Mouse (Mus musculus) lung, postnatal 14 days (tissue): Measurements from ENCODE around the gene Gm28230.

Experiments used
- DNase-seq: peaks from one replicate; pipeline ENCODE4 v3.0.0; 2021

Gene Gm28230

DNA sequence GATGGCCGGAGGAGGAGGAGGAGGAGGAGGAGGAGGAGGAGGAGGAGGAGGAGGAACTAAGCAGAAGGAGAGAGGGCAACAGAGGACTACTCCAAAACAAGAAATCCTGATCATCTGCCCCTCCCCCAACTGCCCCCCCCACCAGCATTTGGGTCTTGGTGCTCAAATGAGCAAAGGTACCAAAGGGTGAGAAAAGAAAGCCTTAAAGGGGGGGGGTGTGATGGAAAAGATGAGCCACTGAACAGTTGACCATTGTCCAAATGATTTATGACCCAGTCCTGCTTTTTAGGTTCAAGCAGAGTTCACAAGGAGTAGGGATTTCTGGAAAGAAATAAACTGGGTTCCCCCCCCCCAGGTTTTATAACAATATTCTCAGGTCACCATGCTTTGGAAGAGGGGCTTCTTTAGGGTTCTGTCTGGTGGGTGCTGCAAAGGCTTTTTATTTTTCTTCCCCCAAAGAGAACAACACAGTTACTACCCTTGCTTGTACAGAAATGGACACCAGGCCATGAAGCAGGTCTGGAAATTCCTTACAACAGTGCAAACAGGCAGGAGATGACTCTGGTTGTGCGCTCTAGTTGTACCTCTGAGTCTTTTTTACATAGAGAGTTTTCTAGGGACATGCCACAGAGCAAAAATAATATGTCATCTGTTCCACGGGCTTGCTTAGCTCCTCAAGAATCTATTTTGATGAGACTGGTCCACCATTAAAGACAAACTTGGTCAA lies 14.9 kb downstream of the Gm28230 start:
- DNase-seq = no peak

DNA sequence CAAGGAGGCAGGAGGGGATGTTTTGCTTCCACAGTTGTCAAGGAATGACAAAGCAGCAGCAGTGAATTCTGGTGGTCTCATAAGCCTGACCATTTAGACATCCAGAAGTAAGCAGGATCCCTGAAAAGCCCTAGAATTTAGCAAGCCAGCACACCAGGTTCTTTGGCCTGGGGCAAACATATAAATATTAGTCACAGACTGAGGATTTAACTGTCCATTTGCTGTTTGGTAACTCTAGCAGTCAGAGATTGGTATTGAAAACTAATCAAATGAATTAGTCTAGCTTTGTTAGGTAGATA lies 15.4 kb downstream of the Gm28230 start:
- no peak for DNase-seq

DNA sequence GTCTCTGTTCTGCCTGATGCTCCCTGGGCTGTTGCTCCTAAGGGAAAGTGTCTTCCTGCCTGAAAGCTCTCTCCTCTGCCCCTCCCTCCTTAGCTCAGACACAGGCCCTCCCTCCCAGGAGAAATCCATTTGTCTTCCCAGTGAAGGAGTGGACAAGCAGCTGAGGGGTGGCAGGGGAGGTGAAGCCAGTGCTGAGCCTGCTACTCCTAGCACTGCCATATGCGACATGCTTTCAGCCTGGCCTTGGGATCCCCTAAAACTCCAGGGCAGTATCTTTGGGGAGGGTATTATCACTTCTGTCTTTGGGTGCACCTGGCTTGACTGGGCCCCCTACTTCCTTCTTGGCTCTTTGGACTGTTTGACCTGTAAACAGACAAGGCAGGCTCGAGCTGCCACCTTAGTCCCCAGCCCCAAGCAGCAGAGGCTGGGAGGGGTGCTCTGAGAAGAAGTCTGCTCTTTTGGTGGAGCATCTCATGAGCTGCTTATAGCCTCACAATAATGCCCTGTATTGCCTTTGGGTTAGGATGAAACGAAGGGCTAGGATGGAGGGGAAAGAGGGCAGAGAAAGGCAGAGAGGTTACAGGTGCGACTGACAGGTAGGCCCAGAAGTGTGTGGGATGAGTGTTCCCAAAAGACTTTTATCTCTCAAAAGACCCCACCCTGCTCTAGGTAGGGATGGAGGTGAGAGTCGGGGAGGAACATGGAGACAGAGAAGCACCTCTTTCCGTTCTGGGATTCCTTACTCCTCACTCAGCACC lies 19.2 kb downstream of the Gm28230 start:
- no peak for DNase-seq

DNA sequence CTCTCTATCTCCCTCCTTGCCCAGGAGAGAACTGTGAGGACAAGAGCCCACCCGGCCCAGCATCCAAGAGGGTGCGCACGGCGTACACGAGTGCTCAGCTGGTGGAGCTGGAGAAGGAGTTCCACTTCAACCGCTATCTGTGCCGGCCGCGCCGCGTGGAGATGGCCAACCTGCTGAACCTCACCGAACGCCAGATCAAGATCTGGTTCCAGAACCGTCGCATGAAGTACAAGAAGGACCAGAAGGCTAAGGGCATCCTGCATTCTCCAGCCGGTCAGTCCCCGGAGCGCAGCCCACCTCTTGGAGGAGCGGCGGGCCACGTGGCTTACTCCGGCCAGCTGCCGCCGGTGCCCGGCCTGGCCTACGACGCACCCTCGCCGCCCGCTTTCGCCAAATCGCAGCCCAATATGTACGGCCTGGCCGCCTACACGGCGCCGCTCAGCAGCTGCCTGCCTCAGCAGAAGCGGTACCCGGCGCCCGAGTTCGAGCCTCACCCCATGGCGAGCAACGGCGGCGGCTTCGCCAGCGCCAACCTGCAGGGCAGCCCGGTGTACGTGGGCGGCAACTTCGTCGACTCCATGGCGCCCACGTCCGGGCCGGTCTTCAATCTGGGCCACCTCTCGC lies 19.9 kb downstream of the Gm28230 start:
- DNase-seq = no peak

DNA sequence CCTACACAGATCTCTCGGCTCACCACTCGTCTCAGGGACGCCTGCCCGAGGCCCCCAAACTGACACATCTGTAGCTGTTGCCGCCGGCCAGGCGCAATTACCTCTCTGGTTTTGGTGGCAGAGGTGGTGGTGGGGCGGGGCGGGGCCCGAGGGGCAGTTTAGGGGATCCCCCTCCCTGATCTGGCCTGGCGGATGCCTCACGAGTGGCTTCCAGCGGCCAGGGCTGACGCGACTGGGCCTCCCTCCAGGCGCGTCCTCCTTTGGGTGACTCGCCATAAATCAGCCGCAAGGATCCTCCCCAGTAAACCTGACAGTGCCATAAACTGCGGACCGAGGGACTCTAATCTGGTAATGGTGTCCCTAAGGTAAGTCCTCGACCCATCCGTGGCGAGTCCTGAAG lies 20.5 kb downstream of the Gm28230 start:
- DNase-seq = no peak

DNA sequence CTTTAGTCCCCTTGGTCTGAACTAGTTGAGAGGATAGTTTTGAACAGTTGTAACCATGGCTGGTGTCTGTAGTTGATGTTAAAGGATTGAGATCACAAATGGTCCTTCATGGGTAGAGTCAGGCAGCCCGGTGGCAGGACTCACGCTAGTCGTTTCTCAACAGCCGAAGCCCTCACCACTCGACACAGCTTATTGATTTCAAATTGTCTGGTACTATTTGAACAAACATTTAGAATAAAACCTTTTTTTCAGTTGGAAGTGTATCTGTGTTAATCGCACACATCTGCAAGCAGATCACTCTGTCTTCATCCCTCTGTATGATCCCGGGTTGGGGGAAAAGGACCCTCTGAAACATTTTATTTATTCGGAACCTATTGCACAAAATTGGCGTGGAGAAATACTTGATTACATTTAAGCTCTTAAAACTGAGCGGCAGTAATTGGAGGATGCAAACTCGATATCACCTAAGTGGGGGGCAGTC lies 21.2 kb downstream of the Gm28230 start:
- DNase-seq = no peak

DNA sequence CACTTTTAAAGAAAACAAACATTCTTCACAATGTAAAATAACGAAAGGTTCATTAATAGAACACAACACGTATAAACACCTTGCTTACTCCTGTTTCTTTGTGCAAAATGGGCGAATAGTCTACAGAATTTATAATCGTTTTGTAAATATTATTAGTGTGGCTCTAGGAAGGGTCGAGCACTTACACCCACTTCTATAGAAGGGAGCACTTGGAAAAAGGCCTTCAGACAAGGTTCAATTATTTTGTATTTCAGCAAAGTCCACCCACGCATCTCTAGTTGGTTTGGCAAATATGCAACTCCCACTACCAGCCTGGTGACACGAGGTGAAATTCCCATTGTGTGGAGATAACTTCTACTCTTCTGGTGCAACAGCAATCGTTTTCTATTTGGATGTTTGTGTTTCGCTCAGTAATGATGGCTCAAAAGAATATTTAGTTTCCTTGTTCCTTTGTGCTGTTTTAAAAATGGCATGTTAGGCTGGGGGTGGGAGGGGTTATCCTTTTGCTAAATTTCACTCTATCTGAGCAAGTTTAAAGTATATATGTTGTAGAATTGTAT lies 22.0 kb downstream of the Gm28230 start:
- DNase-seq = no peak

DNA sequence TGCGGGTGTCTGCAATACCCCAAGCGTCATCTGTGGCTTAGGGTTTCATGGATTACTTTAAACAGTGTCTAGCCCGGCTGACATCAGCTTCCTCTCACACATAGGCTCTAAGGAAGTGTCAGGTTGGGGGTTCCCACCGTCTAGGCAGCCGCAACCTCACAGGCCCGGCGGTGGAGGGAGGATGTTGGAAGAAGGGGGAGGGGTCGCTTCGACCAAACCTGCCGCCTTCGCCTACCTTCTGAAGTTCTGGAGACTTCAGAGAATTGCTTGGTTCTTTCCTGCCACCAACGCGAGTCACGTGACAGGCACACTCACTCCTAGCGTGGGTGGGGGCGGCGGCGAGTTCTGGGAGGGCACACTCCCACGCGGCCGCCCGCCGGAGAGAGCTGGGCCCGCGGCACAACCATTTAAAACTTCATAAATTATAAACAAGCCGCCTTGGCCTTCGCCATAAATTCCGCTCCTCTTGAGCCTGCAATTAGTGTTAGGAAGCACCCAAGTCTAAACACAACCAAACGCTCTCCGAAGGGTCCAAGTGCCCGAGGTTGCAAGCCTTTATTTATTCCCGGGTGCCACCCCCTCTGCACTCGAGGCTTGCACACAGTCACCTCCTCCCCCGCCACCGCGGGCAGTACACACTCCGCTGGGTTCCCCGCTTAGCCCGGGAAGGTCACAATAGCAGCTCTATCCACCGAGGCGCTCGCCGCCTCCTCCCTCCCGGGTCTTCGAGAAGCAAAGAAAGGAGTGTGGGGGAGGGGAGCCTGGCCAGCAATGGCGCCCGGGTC lies 23.0 kb downstream of the Gm28230 start:
- no peak for DNase-seq

DNA sequence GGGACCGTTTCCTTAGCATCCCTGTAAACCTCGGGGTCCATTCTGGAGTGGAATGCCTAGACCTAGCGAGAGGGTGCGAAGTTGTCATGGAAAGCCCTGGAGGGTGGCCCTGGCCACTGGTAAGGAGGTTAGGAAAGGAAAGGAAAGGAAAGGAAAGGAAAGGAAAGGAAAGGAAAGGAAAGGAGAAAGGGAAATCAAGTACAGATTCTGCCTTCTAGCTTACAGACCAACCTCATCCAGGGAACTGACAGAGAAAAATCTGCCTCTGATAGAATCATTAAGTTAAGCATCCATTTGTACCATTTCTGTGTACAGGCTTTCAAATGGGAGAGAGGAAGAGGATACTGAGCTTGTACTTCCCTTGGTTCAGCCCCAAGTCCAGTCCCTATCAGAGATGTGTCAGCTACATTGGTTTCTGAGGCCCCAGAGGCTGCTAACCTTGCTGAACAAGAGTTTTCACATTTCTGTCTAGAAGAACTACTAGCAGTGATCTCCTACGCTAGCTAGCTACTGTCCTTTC lies 24.3 kb downstream of the Gm28230 start:
- DNase-seq = no peak

DNA sequence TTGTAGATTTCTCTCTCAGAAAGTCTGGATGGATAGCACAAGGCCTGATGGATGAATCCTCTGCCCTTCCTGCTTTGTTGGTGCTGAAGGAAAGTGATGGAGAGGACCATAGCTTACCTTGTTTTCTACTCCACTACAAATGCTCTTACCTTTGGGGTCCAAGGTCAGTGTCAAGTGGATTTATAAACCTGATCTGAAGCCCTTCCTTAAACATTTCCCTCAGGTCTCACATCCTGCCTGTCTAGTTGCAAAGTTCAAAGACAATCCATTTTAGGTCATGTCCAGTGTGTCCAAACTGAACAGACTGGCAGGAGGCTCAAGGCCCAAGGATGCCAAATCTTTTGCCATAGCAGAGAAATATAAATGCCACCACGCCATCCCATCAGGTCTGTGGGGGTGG lies 25.3 kb downstream of the Gm28230 start:
- no peak for DNase-seq

DNA sequence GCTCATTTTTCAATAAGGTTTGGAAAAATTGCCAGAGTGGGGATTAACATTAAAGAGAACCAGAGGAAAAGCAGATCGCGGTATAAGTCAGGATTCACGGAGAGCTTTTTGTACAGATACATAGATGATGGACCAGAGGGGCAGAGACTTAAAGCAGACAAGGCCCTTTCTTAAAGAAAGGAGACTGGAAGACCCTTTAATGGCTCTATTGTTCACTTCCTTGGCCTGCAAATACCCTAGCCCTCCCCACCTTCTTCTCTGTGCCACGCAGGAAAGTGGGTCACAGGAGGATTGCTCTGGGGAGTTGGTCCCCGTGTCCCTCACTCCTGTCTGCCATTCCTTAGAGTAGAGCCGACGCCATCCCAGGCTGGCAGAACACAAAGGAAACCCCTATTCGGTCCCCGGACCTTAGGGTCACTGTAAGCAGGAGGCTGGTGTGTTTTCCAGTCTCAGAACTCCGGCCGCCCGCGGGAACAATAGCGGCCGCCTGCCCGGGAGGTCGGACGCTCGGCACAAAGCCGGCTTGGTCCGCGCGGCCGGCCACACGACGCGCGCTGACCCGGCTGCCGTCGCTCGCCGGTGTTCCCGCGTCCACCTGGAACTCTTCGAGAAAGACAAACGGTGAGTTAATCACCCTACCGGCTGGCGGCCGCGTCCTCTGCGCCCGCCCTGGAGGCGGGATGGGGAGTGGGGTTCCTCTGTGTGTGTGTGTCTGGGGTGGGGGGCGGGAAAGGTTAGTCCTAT lies 26.1 kb downstream of the Gm28230 start:
- no peak for DNase-seq

DNA sequence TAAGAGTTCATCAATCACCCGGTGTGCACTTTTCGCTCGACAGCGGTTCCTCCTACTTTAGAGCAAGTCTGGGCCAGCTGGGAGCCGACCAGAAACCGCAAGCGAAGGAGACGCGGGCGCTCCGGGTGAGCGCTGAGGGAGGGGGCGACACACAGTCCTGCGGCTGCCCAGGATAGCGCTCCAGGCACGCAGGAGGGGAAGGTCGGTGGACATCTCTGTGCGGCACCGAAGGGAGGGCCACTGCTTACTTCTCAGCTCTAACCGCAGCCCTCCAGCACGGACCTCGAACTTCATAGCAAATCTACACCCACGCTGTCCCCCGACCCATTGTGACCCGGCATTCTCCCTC lies 26.6 kb downstream of the Gm28230 start:
- no peak for DNase-seq

DNA sequence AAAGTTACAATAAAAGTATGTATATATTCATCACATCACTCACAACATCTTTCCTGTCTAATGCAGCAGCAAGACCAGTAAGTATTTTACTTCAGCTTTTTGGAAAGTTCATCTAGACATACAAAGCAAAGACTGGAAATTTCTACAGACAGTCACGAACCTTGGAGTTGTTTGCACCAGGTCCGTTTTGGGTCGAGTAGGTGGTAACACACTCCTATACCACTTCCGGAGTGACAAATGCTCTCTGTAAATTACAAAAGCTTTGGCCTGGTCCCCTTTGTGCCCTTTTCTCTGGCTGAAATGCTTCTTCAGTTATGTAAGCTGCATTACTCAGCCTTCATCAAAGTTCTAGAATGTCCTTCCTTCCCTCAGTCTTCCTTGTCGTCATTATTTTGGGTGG lies 27.2 kb downstream of the Gm28230 start:
- no peak for DNase-seq

DNA sequence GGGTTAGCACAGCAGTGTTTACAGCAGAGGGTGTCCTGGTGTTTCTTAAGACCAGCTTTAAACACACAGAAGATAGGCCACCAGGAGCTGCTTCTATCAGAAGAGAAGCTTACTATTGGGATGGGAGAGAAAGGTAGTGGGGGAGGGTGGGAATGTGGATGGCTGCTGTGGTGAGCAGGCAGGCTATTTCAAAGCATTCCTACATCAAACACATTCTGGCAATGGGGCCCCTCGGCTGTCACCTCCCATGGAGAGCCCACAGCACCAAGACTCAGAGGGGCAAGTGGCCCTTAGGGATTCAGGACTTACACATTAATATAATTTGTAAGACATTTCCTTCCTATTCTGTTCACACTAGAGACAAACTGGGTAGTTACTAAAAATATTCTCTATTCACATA lies 33.6 kb downstream of the Gm28230 start:
- DNase-seq = no peak

DNA sequence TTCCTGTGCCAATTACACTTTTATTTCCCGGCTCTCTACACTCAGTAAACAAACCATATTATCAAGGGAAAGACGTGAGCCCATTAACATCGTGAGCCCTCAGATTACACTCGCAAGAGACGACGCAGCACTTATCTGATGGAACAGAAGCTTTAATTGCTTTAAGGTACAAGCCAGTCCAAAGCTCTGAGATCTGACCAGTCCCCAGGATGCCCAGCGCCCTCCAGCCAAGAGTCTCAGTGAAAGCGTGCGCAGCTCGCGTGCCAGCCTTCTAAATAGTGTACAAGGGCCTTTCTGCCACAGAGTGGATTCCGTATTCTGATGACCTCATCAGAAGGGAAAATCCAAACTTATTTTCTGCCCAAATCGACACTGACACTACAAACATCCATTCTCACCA lies 35.4 kb downstream of the Gm28230 start:
- DNase-seq = no peak

DNA sequence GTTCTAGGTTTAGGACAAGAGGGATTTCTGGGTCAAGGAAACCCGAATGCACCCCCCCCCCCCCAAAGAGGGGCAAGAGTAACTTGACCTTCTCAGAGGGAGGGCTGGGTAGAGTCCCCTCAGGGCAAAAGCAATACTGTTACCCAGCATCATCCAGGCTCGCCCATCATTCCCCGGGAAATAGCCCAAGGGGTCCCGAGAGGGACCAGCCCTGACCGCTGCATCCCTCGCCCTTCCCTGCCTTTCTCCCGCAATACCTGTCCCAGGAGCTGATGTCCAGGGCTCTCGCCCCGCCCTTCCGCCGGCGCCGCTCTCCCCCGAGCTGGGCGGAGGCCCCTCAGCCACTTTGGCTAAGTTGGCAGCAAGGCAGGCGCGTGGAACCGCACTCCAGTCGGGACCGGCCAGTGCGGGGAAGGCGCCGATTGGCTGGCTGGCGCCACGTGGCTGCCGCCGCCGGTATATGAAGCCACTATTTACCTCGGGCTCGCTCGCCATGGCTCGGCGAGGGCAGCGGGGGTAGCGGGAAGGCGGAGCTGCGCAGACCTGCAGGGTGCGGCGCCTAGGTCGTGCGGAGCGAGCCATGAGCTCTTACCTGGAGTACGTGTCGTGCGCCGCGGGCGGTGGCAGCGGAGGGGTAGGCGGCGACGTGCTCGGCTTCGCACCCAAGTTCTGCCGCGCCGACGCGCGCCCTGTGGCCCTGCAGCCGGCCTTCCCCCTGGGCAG lies 36.2 kb downstream of the Gm28230 start, which contains the start of gene Hoxd1:
Hoxd1 (plus strand) TSS at position 459 of the 723 bp plus-strand sequence.
- no peak for DNase-seq

DNA sequence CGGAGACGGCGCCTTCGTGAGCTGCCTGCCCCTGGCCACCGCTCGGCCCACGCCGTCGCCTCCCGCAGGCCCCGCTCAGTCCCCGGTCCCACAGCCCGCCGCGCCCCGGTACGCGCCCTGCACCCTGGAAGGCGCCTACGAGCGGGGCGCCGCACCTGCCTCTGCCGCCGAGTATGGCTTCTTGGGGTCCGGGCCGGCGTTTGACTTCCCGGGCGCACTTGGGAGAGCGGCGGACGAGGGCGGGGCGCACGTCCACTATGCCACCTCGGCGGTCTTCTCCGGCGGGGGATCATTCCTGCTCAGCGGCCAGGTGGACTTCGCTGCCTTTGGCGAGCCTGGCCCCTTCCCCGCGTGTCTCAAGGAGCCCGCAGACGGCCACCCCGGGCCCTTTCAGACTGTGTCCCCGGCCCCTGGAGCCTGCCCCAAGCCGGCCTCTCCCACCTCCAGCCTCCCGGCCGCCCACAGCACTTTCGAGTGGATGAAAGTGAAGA lies 36.8 kb downstream of the Gm28230 start:
- DNase-seq = no peak

DNA sequence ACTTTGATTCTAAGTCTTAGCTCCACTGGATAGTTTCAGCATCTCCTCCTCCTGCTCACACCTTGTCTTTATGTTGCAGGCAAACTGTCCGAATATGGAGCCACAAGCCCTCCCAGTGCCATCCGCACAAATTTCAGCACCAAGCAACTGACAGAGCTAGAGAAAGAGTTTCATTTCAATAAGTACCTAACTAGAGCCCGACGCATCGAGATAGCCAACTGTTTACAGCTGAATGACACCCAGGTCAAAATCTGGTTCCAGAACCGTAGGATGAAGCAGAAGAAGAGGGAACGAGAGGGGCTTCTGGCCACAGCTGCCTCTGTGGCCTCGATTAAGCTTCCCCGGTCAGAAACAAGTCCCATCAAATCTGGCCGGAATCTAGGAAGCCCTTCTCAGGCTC lies 37.4 kb downstream of the Gm28230 start:
- DNase-seq = no peak

DNA sequence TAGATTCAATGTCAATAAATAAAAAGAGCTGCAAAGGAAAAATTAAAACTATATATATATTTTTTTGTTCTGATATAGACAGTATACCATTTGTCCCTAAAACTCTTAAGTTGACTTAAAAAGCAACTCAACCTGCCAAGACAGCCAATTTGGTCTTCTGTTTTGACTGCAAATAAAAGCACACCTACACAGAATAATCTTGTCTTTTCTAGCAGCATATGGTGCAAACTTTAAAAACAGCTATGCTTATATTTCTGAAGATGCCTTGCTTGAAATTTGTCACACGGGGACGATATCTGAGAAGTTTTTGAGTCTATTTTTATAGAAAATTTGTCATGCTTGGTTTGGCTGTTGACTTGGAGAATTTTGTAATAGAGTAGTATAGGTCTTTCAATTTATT lies 47.8 kb downstream of the Gm28230 start:
- no peak for DNase-seq

DNA sequence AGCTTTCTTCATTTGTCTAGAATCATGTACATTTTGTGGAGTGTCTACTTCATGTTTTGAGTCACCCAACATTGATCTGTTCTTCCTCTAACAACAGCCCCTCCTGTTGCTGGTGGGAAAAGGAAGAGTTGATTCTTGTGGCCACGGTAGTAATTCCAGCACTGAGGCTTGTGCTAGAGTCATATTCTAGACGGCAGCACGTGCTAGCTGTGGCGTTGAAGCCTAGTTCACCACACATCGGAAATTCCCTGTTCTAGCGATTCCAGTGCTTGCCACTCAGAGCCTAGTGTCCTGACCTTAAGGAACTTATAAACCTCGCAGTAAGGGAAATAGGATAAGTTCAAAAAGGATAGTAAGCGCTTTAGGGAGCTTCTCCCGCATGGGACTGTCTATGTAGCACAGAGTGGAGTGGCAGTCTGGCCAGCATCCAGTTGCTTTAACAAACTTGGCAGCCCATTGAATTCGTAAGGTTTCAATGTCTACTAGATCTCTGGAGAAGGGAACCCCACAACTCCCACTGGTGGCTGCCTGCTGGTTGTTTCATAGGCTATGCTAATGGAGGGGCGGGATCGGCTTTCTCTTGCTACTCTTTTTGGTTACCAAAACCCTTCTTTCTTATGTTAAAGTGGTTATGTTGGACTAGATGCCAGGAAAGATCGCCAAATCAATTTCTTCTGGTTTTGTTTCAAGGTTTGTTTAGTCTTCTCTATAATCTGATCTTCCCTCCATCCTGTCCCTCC lies 51.2 kb downstream of the Gm28230 start:
- DNase-seq = no peak

DNA sequence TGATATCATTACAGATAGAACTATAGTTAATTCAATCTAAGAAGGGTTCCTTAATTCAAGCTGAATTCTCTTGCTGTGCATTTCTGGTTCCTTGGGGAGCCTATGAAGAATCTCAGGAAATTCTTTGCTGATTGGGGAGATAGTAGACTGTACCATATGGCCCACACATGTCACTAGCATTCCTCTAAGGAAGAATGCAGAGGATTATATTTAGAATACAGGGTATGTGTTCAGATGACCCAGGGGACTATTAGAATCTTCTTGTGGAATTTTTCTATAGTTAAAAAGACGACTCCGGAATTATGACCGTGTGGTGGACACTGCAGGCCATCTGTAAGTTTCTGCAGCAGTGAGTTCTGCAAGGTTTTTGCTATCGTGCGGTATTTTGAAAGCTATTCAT lies 54.9 kb downstream of the Gm28230 start:
- DNase-seq = no peak
